Mouse (Mus musculus): Measurements from ENCODE around the gene Prr14l.
"Not testable (repeated sequence)": the region's sequence is repeated elsewhere in the genome, so short reads cannot be mapped to it uniquely, and the experiment has no call there.

Gene Prr14l

GRCm38 (mm10) chr5:32853731-32854507 is at the start of gene Prr14l:
Prr14l (minus strand) TSS chr5:32854256.
- peak; percentile 97 for DNase-seq

- DNase-seq: no peak
Measured at GRCm38 (mm10) chr5:32886739-32887138, 32.7 kb upstream of the Prr14l start.

- no peak for DNase-seq
Measured at GRCm38 (mm10) chr5:32872346-32872745, 18.3 kb upstream of the Prr14l start.

GRCm38 (mm10) chr5:32869389-32870024 is 15.5 kb upstream of the Prr14l start:
- DNase-seq: no peak

GRCm38 (mm10) chr5:32863253-32864228 is 9.5 kb upstream of the Prr14l start, which contains the start of gene Depdc5:
Depdc5 (plus strand) TSS chr5:32863701.
- peak; percentile 95 for DNase-seq

GRCm38 (mm10) chr5:32862469-32863132 is 8.5 kb upstream of the Prr14l start:
- DNase-seq: no peak

- DNase-seq: no peak
Measured at GRCm38 (mm10) chr5:32861082-32861481, 7.0 kb upstream of the Prr14l start.

GRCm38 (mm10) chr5:32857781-32858220 is 3.7 kb upstream of the Prr14l start:
- peak in 1 of 2 experiments; percentile 24 for DNase-seq

GRCm38 (mm10) chr5:32855274-32855673 is 1.2 kb upstream of the Prr14l start:
- DNase-seq: not testable (repeated sequence)

GRCm38 (mm10) chr5:32854818-32855217 is 762 bp upstream of the Prr14l start:
- DNase-seq: no peak

- no peak for DNase-seq
Measured at GRCm38 (mm10) chr5:32852026-32852425, 2.0 kb downstream of the Prr14l start.

- DNase-seq: not testable (repeated sequence)
Measured at GRCm38 (mm10) chr5:32849580-32849979, 4.5 kb downstream of the Prr14l start.

- DNase-seq: no peak
Measured at GRCm38 (mm10) chr5:32849178-32849577, 4.9 kb downstream of the Prr14l start.

- DNase-seq: no peak
Measured at GRCm38 (mm10) chr5:32840029-32840428, 14.0 kb downstream of the Prr14l start.

- no peak for DNase-seq
Measured at GRCm38 (mm10) chr5:32836976-32837375, 17.1 kb downstream of the Prr14l start.

GRCm38 (mm10) chr5:32834497-32834896 is 19.6 kb downstream of the Prr14l start:
- DNase-seq: no peak

GRCm38 (mm10) chr5:32830054-32830453 is 24.0 kb downstream of the Prr14l start:
- DNase-seq: no peak

GRCm38 (mm10) chr5:32828766-32829165 is 25.3 kb downstream of the Prr14l start:
- DNase-seq: not testable (repeated sequence)

- DNase-seq: no peak
Measured at GRCm38 (mm10) chr5:32827009-32827408, 27.0 kb downstream of the Prr14l start, which contains the start of gene Gm20671. Gm20671 (minus strand) TSS chr5:32827109.

- no peak for DNase-seq
Measured at GRCm38 (mm10) chr5:32820471-32820870, 33.6 kb downstream of the Prr14l start.

GRCm38 (mm10) chr5:32815396-32815795 is 38.7 kb downstream of the Prr14l start:
- DNase-seq: no peak

- DNase-seq: not testable (repeated sequence)
Measured at GRCm38 (mm10) chr5:32786454-32786853, 67.6 kb downstream of the Prr14l start.
